Mouse (Mus musculus) MEL (cell line): Measurements from ENCODE around the gene Bmpr1a. TPM values are rescaled to one million over a fixed set of nuclear protein-coding genes. Genes with fewer than 3 reads are reported as not detected.

ENCODE experiments used
- DNase-seq: peaks from one replicate; pipeline ENCODE4 v3.0.0; 2011; ENCODE audit warnings: low read depth, low spot score
- H3K27ac ChIP-seq: 2 replicates; pipeline ENCODE4 v1.5.1; 2012; ENCODE audit warnings: low read depth, mild to moderate bottlenecking, control low read depth, low read length, moderate library complexity; ENCODE audit not compliant: control insufficient read depth
- H3K27me3 ChIP-seq, 2 experiments: fragments of 150-350 bp in 1 of 2; sonication (generic) in 1 of 2; 2 replicates each; pipeline ENCODE4 v1.6.1; 2012; ENCODE audit warnings: low read length in 2 of 2, mild to moderate bottlenecking in 2 of 2, improper control_type of control experiment in 1 of 2, moderate library complexity in 1 of 2; ENCODE audit not compliant: insufficient read depth in 2 of 2, control insufficient read depth in 1 of 2
- H3K36me3 ChIP-seq, 2 experiments: 2 replicates each; pipeline ENCODE4 v1.6.1; 2012 to 2014; ENCODE audit warnings: low read length in 2 of 2, improper control_type of control experiment in 1 of 2, inconsistent platforms in 1 of 2, mild to moderate bottlenecking in 1 of 2; ENCODE audit not compliant: insufficient read depth in 2 of 2, control insufficient read depth in 1 of 2
- H3K4me1 ChIP-seq, 2 experiments: fragments of 150-350 bp in 1 of 2; sonication (generic) in 1 of 2; 2 replicates each; pipeline ENCODE4 v1.6.1; 2012; ENCODE audit warnings: low read length in 2 of 2, improper control_type of control experiment in 1 of 2, mild to moderate bottlenecking in 1 of 2; ENCODE audit not compliant: insufficient read depth in 2 of 2, control insufficient read depth in 1 of 2
- H3K4me3 ChIP-seq, 2 experiments: fragments of 150-350 bp in 1 of 2; sonication (generic) in 1 of 2; 2 replicates each; pipeline ENCODE4 v1.5.1; 2012; ENCODE audit warnings: low read depth in 2 of 2, low read length in 2 of 2, mild to moderate bottlenecking in 2 of 2, moderate library complexity in 2 of 2, control low read depth in 1 of 2, improper control_type of control experiment in 1 of 2; ENCODE audit not compliant: control insufficient read depth in 1 of 2, insufficient read depth in 1 of 2
- H3K79me2 ChIP-seq: 2 replicates; pipeline ENCODE4 v1.6.1; 2012; ENCODE audit warnings: mild to moderate bottlenecking, low read length, moderate library complexity; ENCODE audit not compliant: control insufficient read depth, poor library complexity, insufficient read depth
- H3K9ac ChIP-seq: 2 replicates; pipeline ENCODE4 v1.6.1; 2012; ENCODE audit warnings: low read depth, mild to moderate bottlenecking, control low read depth, low read length, moderate library complexity; ENCODE audit not compliant: control insufficient read depth, poor library complexity, severe bottlenecking
- H3K9me3 ChIP-seq: fragments of 150-350 bp; sonication (generic); replicated peaks from 2 replicates; pipeline ENCODE4 v1.6.1; 2012; ENCODE audit warnings: mild to moderate bottlenecking, low read length, improper control_type of control experiment, moderate library complexity; ENCODE audit not compliant: insufficient read depth
- CHD2 ChIP-seq: IDR thresholded peaks from 2 replicates; pipeline ENCODE4 v1.6.1; 2011; ENCODE audit warnings: low read length, improper control_type of control experiment
- E2F4 ChIP-seq: IDR thresholded peaks from 2 replicates; pipeline ENCODE4 v1.6.1; 2011; ENCODE audit warnings: low read depth, low read length, improper control_type of control experiment, borderline replicate concordance
- EP300 ChIP-seq, 2 experiments: IDR thresholded peaks; 2 replicates each; pipeline ENCODE4 v1.6.1; 2011; ENCODE audit warnings: improper control_type of control experiment in 2 of 2, low read length in 2 of 2, low read depth in 1 of 2, mild to moderate bottlenecking in 1 of 2
- ETS1 ChIP-seq: IDR thresholded peaks from 2 replicates; pipeline ENCODE4 v1.6.1; 2012; ENCODE audit warnings: low read depth, mild to moderate bottlenecking, inconsistent platforms, low read length, improper control_type of control experiment, moderate library complexity
- GATA1 ChIP-seq: IDR thresholded peaks from 2 replicates; pipeline ENCODE4 v1.6.1; 2011; ENCODE audit warnings: low read depth, low read length, improper control_type of control experiment
- JUND ChIP-seq: IDR thresholded peaks from 2 replicates; pipeline ENCODE4 v1.6.1; 2011; ENCODE audit warnings: low read depth, mild to moderate bottlenecking, improper control_type of control experiment, low read length
- MAZ ChIP-seq: IDR thresholded peaks from 2 replicates; pipeline ENCODE4 v1.6.1; 2012; ENCODE audit warnings: low read depth, mild to moderate bottlenecking, inconsistent platforms, low read length, improper control_type of control experiment
- MEF2A ChIP-seq: IDR thresholded peaks from 2 replicates; pipeline ENCODE4 v1.6.1; 2014; ENCODE audit warnings: low read depth, mild to moderate bottlenecking, inconsistent platforms, low read length, improper control_type of control experiment; ENCODE audit not compliant: poor library complexity, insufficient replicate concordance, severe bottlenecking; ENCODE audit errors: extremely low read depth
- MYB ChIP-seq: IDR thresholded peaks from 2 replicates; pipeline ENCODE4 v1.6.1; 2011; ENCODE audit warnings: mild to moderate bottlenecking, low read depth, low read length, improper control_type of control experiment
- MYC ChIP-seq: IDR thresholded peaks from 2 replicates; pipeline ENCODE4 v1.6.1; 2011; ENCODE audit warnings: low read depth, mild to moderate bottlenecking, low read length, improper control_type of control experiment, moderate library complexity
- NELFE ChIP-seq: IDR thresholded peaks from 2 replicates; pipeline ENCODE4 v1.6.1; 2011; ENCODE audit warnings: low read depth, low read length, improper control_type of control experiment
- NRF1 ChIP-seq: IDR thresholded peaks from 2 replicates; pipeline ENCODE4 v1.6.1; 2014; ENCODE audit warnings: low read depth, mild to moderate bottlenecking, inconsistent platforms, low read length, improper control_type of control experiment, moderate library complexity; ENCODE audit not compliant: poor library complexity, insufficient read depth, severe bottlenecking
- POLR2AphosphoS5 ChIP-seq: IDR thresholded peaks from 2 replicates; pipeline ENCODE4 v1.6.1; 2012; ENCODE audit warnings: low read depth, borderline replicate concordance, mild to moderate bottlenecking, inconsistent platforms, low read length, moderate library complexity, mixed read lengths
- RAD21 ChIP-seq: IDR thresholded peaks from 2 replicates; pipeline ENCODE4 v1.6.1; 2011; ENCODE audit warnings: mild to moderate bottlenecking, low read depth, low read length, improper control_type of control experiment
- SMC3 ChIP-seq: IDR thresholded peaks from 2 replicates; pipeline ENCODE4 v1.6.1; 2011; ENCODE audit warnings: low read depth, low read length, improper control_type of control experiment
- TCF12 ChIP-seq: IDR thresholded peaks from 2 replicates; pipeline ENCODE4 v1.6.1; 2014; ENCODE audit warnings: low read depth, mild to moderate bottlenecking, inconsistent platforms, low read length, improper control_type of control experiment, moderate library complexity
- UBTF ChIP-seq: IDR thresholded peaks from 2 replicates; pipeline ENCODE4 v1.6.1; 2012; ENCODE audit warnings: low read depth, mild to moderate bottlenecking, inconsistent platforms, low read length, improper control_type of control experiment, moderate library complexity, borderline replicate concordance; ENCODE audit not compliant: insufficient read depth
- ZKSCAN1 ChIP-seq: IDR thresholded peaks from 2 replicates; pipeline ENCODE4 v1.6.1; 2012; ENCODE audit warnings: low read depth, mild to moderate bottlenecking, inconsistent platforms, low read length, improper control_type of control experiment, moderate library complexity
- ZMIZ1 ChIP-seq: IDR thresholded peaks from 2 replicates; pipeline ENCODE4 v1.6.1; 2012; ENCODE audit warnings: low read depth, mild to moderate bottlenecking, inconsistent platforms, low read length, improper control_type of control experiment, moderate library complexity
- polyA plus RNA-seq, 2 experiments: library from polyadenylated mRNA; stranded (reverse) in 1 of 2; unstranded in 1 of 2; fragments of >175 nt in 1 of 2; fragments of >200 nt in 1 of 2; gene quantifications; 2 replicates each; pipeline versions ENCODE4 v1.2.1 to v1.2.4; 2012; ENCODE audit warnings: low replicate concordance in 2 of 2, low read depth in 1 of 2; ENCODE audit not compliant: insufficient read length in 2 of 2, insufficient read depth in 1 of 2, missing spikeins in 1 of 2
- total RNA-seq: library from RNA; depleted of rRNA; stranded (reverse); fragments of 300-350 nt; gene quantifications from 2 replicates; pipeline ENCODE4 v1.2.3, GENCODE M21; 2012

Gene Bmpr1a
- total and polyA plus RNA-seq, 3 experiments: 3.1 TPM; not detected in 1

DNA sequence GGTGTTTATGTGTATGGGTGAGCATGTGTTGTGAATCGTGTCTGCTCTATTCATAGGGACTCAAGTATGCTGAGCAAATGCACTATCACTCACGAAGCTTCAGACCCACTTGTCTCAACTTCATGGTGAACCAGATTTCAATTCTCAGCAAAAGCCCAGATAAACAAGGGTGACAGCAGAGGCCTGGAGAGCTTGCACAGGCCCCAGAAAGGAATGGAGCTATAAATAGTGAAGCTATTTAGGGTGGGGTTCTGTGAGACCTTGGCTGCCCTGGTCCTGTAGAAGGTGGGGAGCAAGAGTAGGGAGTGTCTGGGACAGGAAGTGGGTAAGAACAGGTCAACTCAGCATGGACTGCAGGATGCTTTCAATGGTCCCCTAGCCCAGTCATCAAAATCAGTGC, 41.4 kb upstream of the Bmpr1a start:
- Histone ChIP-seq H3K9me3 (no peaks in the 10 kb centered on the region), H3K4me3 (no peak overlapping the region), H3K9ac (no peak overlapping the region), H3K36me3 (no peaks in the 10 kb centered on the region), H3K27me3 (peaks cover 0 to 3% of the 10 kb centered on the region in 2 experiments; a peak in 2 of 4 replicates), H3K27ac (no peak overlapping the region), H3K4me1 (no peaks in the 10 kb centered on the region), H3K79me2 (no peaks in the 10 kb centered on the region)
- no peak for TF ChIP-seq EP300 (IDR thresholded peaks at IDR 0.05; ENCODE audit: low read depth in 1 of 2, low read length in 2 of 2)
- no peak for TF ChIP-seq NRF1
- no peak for TF ChIP-seq SMC3
- no peak for TF ChIP-seq GATA1
- TF ChIP-seq POLR2AphosphoS5: no peak
- TF ChIP-seq MYB: no peak
- no peak for TF ChIP-seq ETS1
- no peak for TF ChIP-seq RAD21
- no peak for TF ChIP-seq E2F4
- no peak for TF ChIP-seq ZKSCAN1
- TF ChIP-seq MYC: no peak
- no peak for TF ChIP-seq JUND
- DNase-seq: no peak

DNA sequence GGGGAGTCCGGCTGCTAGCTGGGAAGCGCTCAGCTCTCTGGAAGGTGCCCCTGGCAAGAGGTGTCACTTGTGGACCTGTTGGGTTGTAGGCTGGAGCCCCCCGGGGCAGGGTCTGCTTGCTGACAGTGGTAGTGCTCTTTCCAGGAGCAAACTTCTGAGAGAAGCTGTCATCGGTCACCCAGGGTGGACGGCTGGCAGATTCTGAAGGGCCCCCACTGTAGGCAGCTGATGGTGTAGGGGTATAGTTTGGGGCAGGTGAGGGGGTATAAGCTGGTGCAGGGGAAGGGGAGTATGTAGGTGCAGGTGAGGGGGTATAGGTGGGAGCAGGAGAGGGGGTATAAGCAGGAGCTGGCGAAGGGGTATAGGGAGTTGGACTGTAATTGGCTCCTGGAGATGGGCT, 40.9 kb upstream of the Bmpr1a start:
- DNase-seq: no peak
- Histone ChIP-seq H3K27me3 (peaks cover 0 to 3% of the 10 kb centered on the region in 2 experiments; a peak in 2 of 4 replicates), H3K36me3 (no peaks in the 10 kb centered on the region)

DNA sequence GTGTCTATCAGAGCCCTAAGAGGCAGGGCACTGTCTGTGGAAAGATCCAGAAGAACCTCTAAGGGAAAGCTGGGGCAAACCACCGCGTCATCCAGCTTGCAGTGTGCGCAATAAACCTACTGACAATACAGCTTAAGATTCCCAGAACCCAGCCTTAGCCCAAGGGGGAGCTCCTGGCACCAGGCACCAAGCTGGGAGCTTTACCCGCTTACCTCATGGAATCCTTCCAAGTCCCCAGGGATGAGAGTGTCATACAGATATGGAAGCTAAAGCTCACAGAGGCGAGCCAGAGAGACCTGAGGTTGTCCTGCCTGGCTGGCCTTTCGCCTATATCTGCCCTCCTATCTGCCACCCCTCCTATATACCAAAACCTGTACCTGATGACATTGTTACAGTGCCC, 40.5 kb upstream of the Bmpr1a start:
- no peak for DNase-seq
- Histone ChIP-seq H3K4me3 (no peak overlapping the region), H3K36me3 (no peaks in the 10 kb centered on the region), H3K27me3 (peaks cover 1 to 3% of the 10 kb centered on the region in 2 experiments; a peak in 3 of 4 replicates), H3K4me1 (no peaks in the 10 kb centered on the region), H3K79me2 (no peaks in the 10 kb centered on the region), H3K9me3 (no peaks in the 10 kb centered on the region), H3K27ac (no peak overlapping the region), H3K9ac (no peak overlapping the region)
- no peak for TF ChIP-seq MEF2A
- TF ChIP-seq UBTF: no peak
- no peak for TF ChIP-seq ZMIZ1
- no peak for TF ChIP-seq JUND
- TF ChIP-seq MAZ: no peak
- no peak for TF ChIP-seq SMC3
- TF ChIP-seq NELFE: no peak

More for the DNA sequence above, 40.9 kb upstream of the Bmpr1a start:
- H3K4me1 ChIP-seq: no peaks in the 10 kb centered on the region
- no peak for TF ChIP-seq TCF12
- no peak for TF ChIP-seq NRF1
- no peak for TF ChIP-seq CHD2
- no peak for TF ChIP-seq MEF2A
- TF ChIP-seq JUND: no peak
- H3K9me3 ChIP-seq: no peaks in the 10 kb centered on the region
- no peak overlapping the region for H3K27ac ChIP-seq
- no peak overlapping the region for H3K9ac ChIP-seq
- H3K4me3 ChIP-seq: no peak overlapping the region
- no peaks in the 10 kb centered on the region for H3K79me2 ChIP-seq
